Comparison of ENCODE assay signal across 29 mouse cellular contexts in the genomic region with DNA sequence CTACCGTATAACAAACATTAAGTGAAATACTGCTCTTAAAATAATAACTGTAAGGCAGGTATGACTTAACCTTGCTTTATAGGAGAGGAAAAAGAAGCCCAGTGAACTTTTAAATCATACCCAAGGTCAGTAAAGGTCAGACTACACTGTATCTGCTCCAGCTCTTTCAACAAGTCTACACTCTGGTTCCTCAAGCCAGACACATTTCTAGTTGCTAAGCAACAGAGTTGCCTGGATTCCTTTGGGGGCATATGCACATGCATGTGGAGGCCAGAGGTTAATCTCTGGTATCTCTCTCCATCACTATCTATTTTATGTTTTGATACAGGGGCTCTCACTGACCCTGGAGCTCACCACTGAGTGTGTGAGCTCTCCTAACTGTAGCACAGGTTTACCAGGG. TPM values are rescaled to one million over a fixed set of nuclear protein-coding genes. Genes with fewer than 3 reads are reported as not detected.
DNase-seq lines count a peak whose midpoint lies in the region; ATAC-seq lines count a peak whose summit lies in the region.
"Had no signal": no experiment of that assay in that cellular context is flagged by ENCODE, and none has a peak within 500 bp of the region (broad histone marks: within the 10 kb centered on the region; RNA-seq: fewer than 3 reads in every experiment).

No protein-coding gene starts in this region.

- ATAC-seq in heart, embryonic 12.5 days (ENCODE audit: insufficient number of reproducible peaks, low FRiP score) = no peak
- no peak for ATAC-seq in midbrain, embryonic 14.5 days (ENCODE audit: low FRiP score, low TSS enrichment)
- ATAC-seq in midbrain, embryonic 13.5 days = no peak
- no peak for ATAC-seq in cerebellum, adult (ENCODE audit: insufficient number of reproducible peaks, low FRiP score, low TSS enrichment)
- ATAC-seq: forebrain, postnatal 0 days; hindbrain, embryonic 16.5 days; intestine, embryonic 15.5 days had no signal

- peak overlapping the region; percentile 38; the same call in 1 of the 2 replicates for H3K27ac ChIP-seq in heart, embryonic 12.5 days (ENCODE audit: poor library complexity, severe bottlenecking)
- H3K27ac ChIP-seq in midbrain, embryonic 14.5 days (replicated peaks; ENCODE audit: low read depth, low read length) = no peak overlapping the region
- no peak overlapping the region for H3K27ac ChIP-seq in midbrain, embryonic 13.5 days
- H3K27ac ChIP-seq: embryonic facial prominence, embryonic 12.5 days; hindbrain, embryonic 10.5 days; intestine, embryonic 15.5 days; limb, embryonic 15.5 days; liver, embryonic 14.5 days had no signal

- H3K4me2 ChIP-seq in heart, embryonic 12.5 days = no peak overlapping the region
- H3K4me2 ChIP-seq in midbrain, embryonic 14.5 days (ENCODE audit: low read length) = no peak overlapping the region
- H3K4me2 ChIP-seq in midbrain, embryonic 13.5 days (replicated peaks) = no peak overlapping the region
- H3K4me2 ChIP-seq: embryonic facial prominence, embryonic 12.5 days; intestine, embryonic 15.5 days; limb, embryonic 15.5 days; lung, embryonic 14.5 days had no signal

- WGBS in heart, embryonic 12.5 days = 67% methylated on average over 1 of the region's 1 CpGs
- WGBS in midbrain, embryonic 14.5 days = 88% methylated on average over 1 of the region's 1 CpGs
- 100% methylated on average over 1 of the region's 1 CpGs for WGBS in midbrain, embryonic 13.5 days

- H3K9ac ChIP-seq in heart, embryonic 12.5 days = no peak overlapping the region
- H3K9ac ChIP-seq in midbrain, embryonic 14.5 days (replicated peaks; ENCODE audit: low read length) = no peak overlapping the region
- no peak overlapping the region for H3K9ac ChIP-seq in midbrain, embryonic 13.5 days (replicated peaks)
- H3K9ac ChIP-seq: embryonic facial prominence, embryonic 12.5 days; forebrain, postnatal 0 days; intestine, embryonic 15.5 days; limb, embryonic 15.5 days; liver, embryonic 14.5 days; lung, embryonic 14.5 days had no signal

- H3K4me1 ChIP-seq in heart, embryonic 12.5 days (replicated peaks) = peaks cover 30% of the 10 kb centered on the region
- no peaks in the 10 kb centered on the region for H3K4me1 ChIP-seq in midbrain, embryonic 14.5 days (ENCODE audit: control insufficient read depth, insufficient read depth, low read length)
- H3K4me1 ChIP-seq in midbrain, embryonic 13.5 days (replicated peaks) = no peaks in the 10 kb centered on the region
- H3K4me1 ChIP-seq: embryonic facial prominence, embryonic 12.5 days; intestine, embryonic 15.5 days; limb, embryonic 15.5 days; megakaryocyte, embryonic 14.5 days had no signal

- no peaks in the 10 kb centered on the region for H3K9me3 ChIP-seq in heart, embryonic 12.5 days (replicated peaks)
- H3K9me3 ChIP-seq in midbrain, embryonic 14.5 days (ENCODE audit: control insufficient read depth, low read length) = no peaks in the 10 kb centered on the region
- H3K9me3 ChIP-seq in midbrain, embryonic 13.5 days = no peaks in the 10 kb centered on the region
- H3K9me3 ChIP-seq: embryonic facial prominence, embryonic 12.5 days; hindbrain, embryonic 10.5 days; intestine, embryonic 15.5 days; limb, embryonic 15.5 days; megakaryocyte, embryonic 14.5 days had no signal

- no peak for DNase-seq in heart, adult 8-10 months (ENCODE audit: low spot score)
- peak; percentile 15 for DNase-seq in midbrain, embryonic 14.5 days
- DNase-seq in R1 (ENCODE audit: low read depth, low spot score) = peak; percentile 32
- peak; percentile 28 for DNase-seq in mesoderm, embryonic 11.5 days (ENCODE audit: low read depth, low spot score)
- DNase-seq: adrenal gland, postnatal 25 days; cerebellum, adult 9-10 months; forebrain, postnatal 0 days; gastrocnemius, postnatal 25 days; kidney, adult 8-10 months; kidney, postnatal 10 days; left cerebral cortex, postnatal 4 days; lung, embryonic 14.5 days; right cerebral cortex, postnatal 25 days; spleen, adult 18-20 months; thymus, postnatal 14 days had no signal

- no peaks in the 10 kb centered on the region for H3K36me3 ChIP-seq in heart, embryonic 12.5 days
- no peaks in the 10 kb centered on the region for H3K36me3 ChIP-seq in midbrain, embryonic 14.5 days (ENCODE audit: control insufficient read depth, insufficient read depth, low read length)
- no peaks in the 10 kb centered on the region for H3K36me3 ChIP-seq in midbrain, embryonic 13.5 days
- H3K36me3 ChIP-seq: embryonic facial prominence, embryonic 12.5 days; hindbrain, embryonic 10.5 days; intestine, embryonic 15.5 days; limb, embryonic 15.5 days had no signal

- H3K4me3 ChIP-seq in heart, embryonic 12.5 days = no peak overlapping the region
- no peak overlapping the region for H3K4me3 ChIP-seq in midbrain, embryonic 14.5 days (replicated peaks; ENCODE audit: low read depth, low read length)
- no peak overlapping the region for H3K4me3 ChIP-seq in midbrain, embryonic 13.5 days (replicated peaks)
- H3K4me3 ChIP-seq: embryonic facial prominence, embryonic 12.5 days; hindbrain, embryonic 10.5 days; intestine, embryonic 15.5 days; limb, embryonic 15.5 days; megakaryocyte, embryonic 14.5 days had no signal

- no peaks in the 10 kb centered on the region for H3K27me3 ChIP-seq in heart, embryonic 12.5 days (replicated peaks)
- H3K27me3 ChIP-seq in midbrain, embryonic 14.5 days (ENCODE audit: control insufficient read depth, insufficient read depth, low read length) = no peaks in the 10 kb centered on the region
- H3K27me3 ChIP-seq in midbrain, embryonic 13.5 days = no peaks in the 10 kb centered on the region
- H3K27me3 ChIP-seq: embryonic facial prominence, embryonic 12.5 days; intestine, embryonic 15.5 days; limb, embryonic 15.5 days; megakaryocyte, embryonic 14.5 days had no signal

RNA-seq across cellular contexts. Expression of gene Dld, which starts 17.9 kb away (rescaled TPM):
- 235 and 238 TPM in 2 replicates for polyA plus RNA-seq in heart, embryonic 12.5 days (2016; fragmentation: Nextera tagmentation; extraction: Ambion mirVana)
- total RNA-seq in heart, adult 8-10 months (2022) = 100 to 1,000 TPM; 368 to 419 (median 398) TPM
- 111 and 121 TPM in 2 replicates for polyA plus RNA-seq in midbrain, embryonic 14.5 days (2014; fragmentation: Nextera tagmentation; extraction: Ambion mirVana)
- 125 and 130 TPM in 2 replicates for polyA plus RNA-seq in midbrain, embryonic 13.5 days (2015; fragmentation: Nextera tagmentation; extraction: Ambion mirVana)

RNA-seq across cellular contexts. Expression of gene Slc26a3, which starts 21.6 kb away (rescaled TPM):
- polyA plus RNA-seq in heart, embryonic 12.5 days (2016; fragmentation: Nextera tagmentation; extraction: Ambion mirVana) = 0.10 TPM in 1 of 2 replicates, not detected in the other
- 1 to 10 TPM; 1.1 to 2.4 (median 1.4) TPM for total RNA-seq in heart, adult 8-10 months (2022)
- polyA plus RNA-seq in midbrain, embryonic 14.5 days (2014; fragmentation: Nextera tagmentation; extraction: Ambion mirVana) = not detected in 2 replicates
- polyA plus RNA-seq in midbrain, embryonic 13.5 days (2015; fragmentation: Nextera tagmentation; extraction: Ambion mirVana) = not detected in 2 replicates
- total RNA-seq: forebrain, postnatal 0 days; gastrocnemius, postnatal 25 days; MEL had no signal
- polyA plus RNA-seq: C2C12; embryonic facial prominence, embryonic 12.5 days; forebrain, embryonic 11.5 days; forebrain, postnatal 0 days; lung, embryonic 14.5 days; neural tube, embryonic 11.5 days had no signal
